Mouse (Mus musculus): ENCODE data around the gene Fam168a. TPM values are rescaled to one million over a fixed set of nuclear protein-coding genes. Genes with fewer than 3 reads are reported as not detected.
"Not testable (repeated sequence)": the region's sequence is repeated elsewhere in the genome, so short reads cannot be mapped to it uniquely, and the experiment has no call there.

Gene Fam168a
- polyA plus RNA-seq, 1 experiment from 2014 or later = 13.2 TPM

- no peaks in the 10 kb centered on the region; the same call in 1 of the 2 replicates for H3K36me3 ChIP-seq (ENCODE audit: control insufficient read depth, insufficient read depth)
- H3K4me2 ChIP-seq (replicated peaks; ENCODE audit: low read depth) = no peak overlapping the region
- peak; percentile 83 for ATAC-seq
- H3K9ac ChIP-seq (ENCODE audit: low read depth, low read length) = no peak overlapping the region
- H3K27ac ChIP-seq (ENCODE audit: low read depth, low read length) = peak overlapping the region; percentile 50; the same call in 1 of the 2 replicates
- H3K27me3 ChIP-seq (replicated peaks; ENCODE audit: control insufficient read depth, insufficient read depth, low read length) = no peaks in the 10 kb centered on the region
- H3K4me3 ChIP-seq (ENCODE audit: low read depth, low read length) = no peak overlapping the region
- no peaks in the 10 kb centered on the region; the same call in 1 of the 2 replicates for H3K4me1 ChIP-seq (replicated peaks; ENCODE audit: control insufficient read depth, insufficient read depth, low read length)
- TF ChIP-seq CTCF (IDR thresholded peaks at IDR 0.05; ENCODE audit: low read depth) = no peak
- 3% methylated on average over 1 of the region's 1 CpGs for WGBS
- H3K9me3 ChIP-seq (ENCODE audit: control insufficient read depth) = no peaks in the 10 kb centered on the region
Observed at GRCm38 (mm10) chr7:100845412-100845811, 139.0 kb downstream of the Fam168a start.

- H3K9ac ChIP-seq (ENCODE audit: low read depth, low read length); H3K27me3 ChIP-seq (replicated peaks; ENCODE audit: control insufficient read depth, insufficient read depth, low read length); H3K4me1 ChIP-seq (replicated peaks; ENCODE audit: control insufficient read depth, insufficient read depth, low read length); H3K9me3 ChIP-seq (ENCODE audit: control insufficient read depth); H3K36me3 ChIP-seq (ENCODE audit: control insufficient read depth, insufficient read depth); H3K27ac ChIP-seq (ENCODE audit: low read depth, low read length); H3K4me3 ChIP-seq (ENCODE audit: low read depth, low read length); H3K4me2 ChIP-seq (replicated peaks; ENCODE audit: low read depth): not testable (repeated sequence)
- 0 out of 2 replicates have a peak, but pooled peaks have one; percentile 4 for ATAC-seq
- 63% methylated on average over 7 of the region's 7 CpGs for WGBS
Observed at GRCm38 (mm10) chr7:100846033-100846432, 139.6 kb downstream of the Fam168a start.

DNA sequence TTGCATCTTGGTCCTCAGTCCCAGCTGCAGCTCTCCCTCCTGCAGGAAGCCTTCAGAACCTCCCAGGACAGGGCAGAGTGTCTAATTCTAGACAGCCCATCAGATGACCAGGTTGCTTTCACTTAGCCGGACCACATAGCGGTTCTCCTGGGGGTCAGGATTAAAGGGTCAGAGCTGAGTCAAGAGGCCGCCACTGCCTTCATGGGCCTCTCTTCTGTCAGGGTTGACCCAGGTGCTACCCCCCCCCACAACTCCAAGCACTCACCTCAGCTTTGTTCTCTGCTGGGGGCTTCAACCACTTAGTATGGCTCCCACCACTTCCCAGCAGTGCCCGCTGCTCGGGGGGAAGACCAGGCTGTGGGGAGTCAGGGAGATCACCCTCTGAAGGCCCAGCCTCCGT, 140.7 kb downstream of the Fam168a start:
- Histone ChIP-seq H3K27me3 (replicated peaks; ENCODE audit: control insufficient read depth, insufficient read depth, low read length) (no peaks in the 10 kb centered on the region), H3K36me3 (ENCODE audit: control insufficient read depth, insufficient read depth) (no peaks in the 10 kb centered on the region; the same call in 1 of the 2 replicates), H3K9me3 (ENCODE audit: control insufficient read depth) (no peaks in the 10 kb centered on the region), H3K27ac (ENCODE audit: low read depth, low read length) (no peak overlapping the region), H3K4me2 (replicated peaks; ENCODE audit: low read depth) (no peak overlapping the region), H3K4me3 (ENCODE audit: low read depth, low read length) (no peak overlapping the region), H3K4me1 (replicated peaks; ENCODE audit: control insufficient read depth, insufficient read depth, low read length) (no peaks in the 10 kb centered on the region; the same call in 1 of the 2 replicates), H3K9ac (ENCODE audit: low read depth, low read length) (no peak overlapping the region)
- no peak for TF ChIP-seq CTCF (IDR thresholded peaks at IDR 0.05; ENCODE audit: low read depth)
- WGBS = 96% methylated on average over 6 of the region's 6 CpGs
- no peak for ATAC-seq

DNA sequence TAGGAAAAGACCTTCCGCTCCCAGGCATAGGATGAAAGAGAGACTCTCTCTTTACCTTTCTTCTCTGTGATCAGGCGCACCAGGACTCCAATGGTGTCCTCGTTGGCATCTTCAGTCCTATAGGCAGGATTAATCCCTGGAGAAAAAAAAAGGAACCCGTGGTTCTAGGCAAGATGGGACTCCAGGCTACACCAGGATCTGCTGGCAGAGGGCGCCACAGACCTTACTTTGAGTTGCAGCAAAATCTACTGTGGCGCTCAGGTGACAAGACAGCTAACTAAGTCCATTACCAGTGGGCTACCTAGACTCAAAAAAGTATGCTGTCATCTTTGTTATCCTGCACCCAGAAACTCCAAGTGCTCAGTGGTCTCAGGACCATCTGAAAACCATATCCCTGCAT, 142.3 kb downstream of the Fam168a start:
- TF ChIP-seq CTCF (IDR thresholded peaks at IDR 0.05; ENCODE audit: low read depth) = peak; percentile 81
- no peaks in the 10 kb centered on the region for H3K27me3 ChIP-seq (replicated peaks; ENCODE audit: control insufficient read depth, insufficient read depth, low read length)
- H3K9ac ChIP-seq (ENCODE audit: low read depth, low read length) = no peak overlapping the region
- H3K4me3 ChIP-seq (ENCODE audit: low read depth, low read length) = no peak overlapping the region
- no peaks in the 10 kb centered on the region; the same call in 1 of the 2 replicates for H3K36me3 ChIP-seq (ENCODE audit: control insufficient read depth, insufficient read depth)
- no peaks in the 10 kb centered on the region for H3K9me3 ChIP-seq (ENCODE audit: control insufficient read depth)
- H3K4me2 ChIP-seq (replicated peaks; ENCODE audit: low read depth) = no peak overlapping the region
- WGBS = 33% methylated on average over 6 of the region's 6 CpGs
- no peaks in the 10 kb centered on the region; the same call in 1 of the 2 replicates for H3K4me1 ChIP-seq (replicated peaks; ENCODE audit: control insufficient read depth, insufficient read depth, low read length)
- no peak for ATAC-seq
- H3K27ac ChIP-seq (ENCODE audit: low read depth, low read length) = no peak overlapping the region

DNA sequence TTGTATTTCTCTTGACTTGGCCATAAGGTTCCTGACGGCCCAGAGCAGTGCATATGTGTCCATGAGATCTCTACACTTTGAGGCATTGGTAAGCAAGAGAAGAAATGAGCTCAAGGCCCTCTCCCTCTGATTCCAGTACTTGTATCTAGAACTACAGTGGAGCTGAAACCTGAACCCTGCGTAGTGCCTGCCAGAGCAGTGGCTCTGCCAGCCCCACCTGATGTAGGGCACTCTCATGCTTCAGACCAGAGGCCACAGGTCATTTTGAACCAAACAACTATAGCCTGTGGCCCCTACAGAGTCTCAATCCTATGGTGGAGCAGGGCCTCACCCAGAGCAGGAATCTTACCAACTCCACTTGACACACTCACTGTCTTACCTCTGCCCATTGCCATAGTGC, 143.1 kb downstream of the Fam168a start:
- no peak for TF ChIP-seq CTCF (IDR thresholded peaks at IDR 0.05; ENCODE audit: low read depth)
- Histone ChIP-seq H3K27ac (ENCODE audit: low read depth, low read length) (no peak overlapping the region), H3K4me2 (replicated peaks; ENCODE audit: low read depth) (no peak overlapping the region), H3K9ac (ENCODE audit: low read depth, low read length) (no peak overlapping the region), H3K9me3 (ENCODE audit: control insufficient read depth) (no peaks in the 10 kb centered on the region), H3K4me3 (ENCODE audit: low read depth, low read length) (no peak overlapping the region), H3K27me3 (replicated peaks; ENCODE audit: control insufficient read depth, insufficient read depth, low read length) (no peaks in the 10 kb centered on the region), H3K4me1 (replicated peaks; ENCODE audit: control insufficient read depth, insufficient read depth, low read length) (no peaks in the 10 kb centered on the region; the same call in 1 of the 2 replicates), H3K36me3 (ENCODE audit: control insufficient read depth, insufficient read depth) (no peaks in the 10 kb centered on the region; the same call in 1 of the 2 replicates)
- ATAC-seq = no peak
- WGBS = 98% methylated on average over 2 of the region's 2 CpGs

GRCm38 (mm10) chr7:100851481-100852356, 145.3 kb downstream of the Fam168a start:
- TF ChIP-seq CTCF (IDR thresholded peaks at IDR 0.05; ENCODE audit: low read depth) = no peak
- no peaks in the 10 kb centered on the region for H3K9me3 ChIP-seq (ENCODE audit: control insufficient read depth)
- no peaks in the 10 kb centered on the region for H3K4me1 ChIP-seq (replicated peaks; ENCODE audit: control insufficient read depth, insufficient read depth, low read length)
- no peak overlapping the region for H3K4me2 ChIP-seq (replicated peaks; ENCODE audit: low read depth)
- no peak overlapping the region for H3K27ac ChIP-seq (ENCODE audit: low read depth, low read length)
- no peak overlapping the region for H3K9ac ChIP-seq (ENCODE audit: low read depth, low read length)
- H3K27me3 ChIP-seq (replicated peaks; ENCODE audit: control insufficient read depth, insufficient read depth, low read length) = no peaks in the 10 kb centered on the region
- ATAC-seq = no peak
- no peak overlapping the region for H3K4me3 ChIP-seq (ENCODE audit: low read depth, low read length)
- H3K36me3 ChIP-seq (ENCODE audit: control insufficient read depth, insufficient read depth) = no peaks in the 10 kb centered on the region; the same call in 1 of the 2 replicates
- 64% methylated on average over 9 of the region's 9 CpGs for WGBS
